Mouse (Mus musculus): Measurements from ENCODE around the gene Trp53bp1.

GRCm38 (mm10) chr2:121235460-121236072 lies 35.6 kb downstream of the Trp53bp1 start:
- no peak for TF ChIP-seq POLR2A (IDR thresholded peaks at IDR 0.05; ENCODE audit: low read depth, low read length)
- TF ChIP-seq CTCF (IDR thresholded peaks at IDR 0.05; ENCODE audit: borderline replicate concordance, insufficient read depth, low read length), result no peak
